Mouse (Mus musculus) liver (tissue): ENCODE data around the gene Ctso.
A peak's percentile ranks its signal among the peaks of the same experiment; 100 is the strongest.

Experiments
- DNase-seq: peaks from one replicate; pipeline ENCODE4 v3.0.0-alpha.2; 2020; ENCODE audit warnings: mixed read lengths

Gene Ctso

GRCm38 (mm10) chr3:81932141-81933101 is at the start of gene Ctso:
TSS of gene Ctso (plus strand) at chr3:81932601.
- peak; percentile 85 for DNase-seq

DNA sequence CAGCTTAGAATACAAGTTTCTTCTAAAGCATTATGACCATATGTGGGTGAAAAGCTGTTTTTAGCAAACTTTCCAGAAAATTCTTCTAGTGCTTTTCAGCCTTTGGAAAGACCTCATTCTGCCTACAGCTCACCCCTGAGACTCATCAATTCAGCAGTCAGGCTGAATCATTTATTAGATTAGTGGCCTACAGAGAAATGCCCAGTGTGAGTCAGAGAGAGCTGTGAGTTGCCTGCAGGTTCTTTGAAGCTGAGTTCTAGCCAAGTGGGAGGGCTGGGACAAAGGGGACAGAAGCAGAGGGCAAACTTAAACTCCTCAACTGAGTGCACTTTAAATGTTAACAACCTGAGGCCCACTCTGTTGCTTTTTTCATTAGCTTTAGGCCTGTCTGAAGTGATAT is 48.5 kb upstream of the Ctso start:
- DNase-seq, result no peak

DNA sequence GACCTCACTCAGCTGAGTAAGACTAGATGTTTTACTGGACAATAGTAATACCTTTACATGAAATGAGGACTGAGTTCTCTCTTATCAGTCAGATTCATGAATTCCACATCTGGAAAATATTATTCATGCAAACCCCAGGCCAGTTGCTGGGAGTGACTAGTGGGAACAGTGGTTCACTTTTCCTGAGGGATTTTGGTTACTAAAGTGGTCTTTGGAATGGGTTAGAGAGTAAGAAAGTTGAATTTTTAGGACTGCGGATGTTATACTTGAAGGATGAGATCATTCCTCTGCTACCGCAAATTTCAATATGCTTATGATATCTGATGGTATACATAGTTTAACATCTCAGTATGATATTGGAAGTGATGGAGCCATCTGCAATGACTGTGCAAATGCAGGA is 46.8 kb upstream of the Ctso start:
- DNase-seq, result no peak

DNA sequence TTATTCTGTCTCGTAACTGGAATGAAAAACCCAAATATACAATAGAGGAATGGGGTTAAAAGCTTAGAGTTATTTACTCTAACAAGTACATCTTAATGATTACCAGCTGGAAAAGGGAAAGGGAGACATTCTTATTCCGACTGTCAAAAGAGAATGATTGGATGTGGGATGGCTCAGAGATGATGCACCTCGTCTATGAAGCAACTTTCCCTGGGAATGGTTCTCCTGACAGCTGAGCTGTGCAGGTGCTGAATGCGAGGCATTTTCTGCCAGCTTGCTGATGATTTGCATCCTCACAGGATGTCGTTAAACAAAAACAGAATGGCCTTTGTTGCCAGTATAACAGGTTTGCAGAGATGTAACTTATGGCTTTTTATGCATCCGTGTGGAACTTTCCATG is 43.3 kb upstream of the Ctso start:
- no peak for DNase-seq

DNA sequence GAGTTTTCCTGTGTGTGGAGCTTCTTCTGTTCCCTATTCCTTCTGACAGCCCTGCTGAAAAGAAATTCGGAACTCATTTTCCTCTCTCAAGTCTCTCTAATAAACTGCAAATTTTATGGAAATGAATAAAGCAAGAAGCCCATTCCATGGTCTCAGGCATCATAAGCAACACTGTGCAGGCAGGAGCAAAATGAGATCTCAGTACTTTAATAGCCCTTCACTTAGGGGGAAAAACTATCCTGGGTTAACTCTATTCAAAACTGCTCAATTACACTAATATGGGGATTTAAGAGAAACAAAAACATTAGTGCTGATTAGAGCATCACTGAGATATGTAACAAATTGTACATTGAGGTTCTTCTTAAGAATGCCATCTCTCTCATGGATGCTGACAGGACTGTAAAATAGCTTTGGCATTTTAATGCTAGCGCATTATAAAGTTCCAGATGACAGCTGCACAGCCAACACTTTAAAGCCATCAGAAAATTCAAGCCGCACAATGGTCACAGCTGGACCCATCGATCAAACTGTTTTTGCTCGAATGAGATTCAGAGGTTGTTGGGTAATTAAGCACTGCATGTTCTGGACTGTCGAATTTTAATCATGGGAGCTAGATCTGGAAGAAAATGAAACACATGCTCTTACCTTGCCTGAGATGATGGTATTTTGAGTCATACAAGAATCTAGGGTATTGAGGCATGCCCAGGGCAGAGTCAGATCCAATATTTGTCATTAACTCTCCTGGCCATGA is 21.9 kb upstream of the Ctso start:
- no peak for DNase-seq

DNA sequence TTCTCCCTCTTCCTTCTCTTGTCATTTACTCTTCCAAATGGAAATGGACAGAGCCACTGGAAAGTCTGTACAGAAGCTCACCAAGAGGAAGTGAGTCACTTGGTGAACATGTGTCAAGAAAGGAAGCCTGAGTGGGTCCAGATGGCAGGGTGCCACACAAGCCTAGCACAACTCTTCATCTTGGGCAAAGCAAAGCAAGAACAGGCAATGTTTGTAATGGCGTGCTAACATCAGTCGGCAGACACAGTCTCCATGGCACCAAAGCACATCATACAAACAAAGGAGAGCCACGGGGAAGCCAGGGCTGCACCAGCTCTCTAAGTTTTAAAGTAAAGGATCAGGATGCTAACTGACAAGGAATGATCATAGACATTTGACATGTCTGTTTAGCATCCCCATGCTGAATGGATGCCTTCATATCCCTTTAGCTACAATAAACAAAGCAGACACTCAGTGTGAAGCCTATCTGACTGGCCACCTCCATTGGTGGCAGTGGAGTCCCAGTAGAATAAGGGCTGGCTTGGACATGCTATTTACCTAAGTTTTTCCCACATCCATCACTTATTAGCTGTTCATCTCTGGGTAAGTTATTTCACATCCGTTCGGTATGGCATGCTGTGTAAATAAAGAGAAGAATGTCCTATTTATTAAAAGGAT is 16.2 kb upstream of the Ctso start:
- no peak for DNase-seq

- no peak for DNase-seq
Observed at GRCm38 (mm10) chr3:81917354-81917935, 15.0 kb upstream of the Ctso start.

DNA sequence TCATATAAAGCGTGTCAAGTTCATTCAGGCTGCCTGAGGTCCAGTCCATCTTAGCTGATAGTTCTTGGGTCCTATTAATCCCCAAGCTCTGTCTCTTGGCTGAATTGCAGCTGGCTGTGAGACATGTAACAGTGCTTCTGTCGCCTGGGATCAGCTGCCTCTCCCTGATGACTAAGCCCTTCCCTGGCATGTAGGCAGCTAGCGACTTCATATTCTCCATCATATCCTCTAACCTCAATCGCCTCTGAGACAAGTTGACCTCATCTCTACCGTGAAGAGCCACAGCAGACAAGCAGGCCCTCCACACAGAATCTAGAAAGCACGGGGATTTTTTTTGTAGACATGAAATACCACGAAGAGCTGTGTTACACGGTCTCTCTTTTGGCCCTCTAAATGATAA is 14.2 kb upstream of the Ctso start:
- DNase-seq, result no peak

GRCm38 (mm10) chr3:81919681-81920080 is 12.7 kb upstream of the Ctso start:
- DNase-seq, result no peak

- no peak for DNase-seq
Observed at GRCm38 (mm10) chr3:81922910-81923309, 9.5 kb upstream of the Ctso start.

GRCm38 (mm10) chr3:81924931-81925330 is 7.5 kb upstream of the Ctso start:
- no peak for DNase-seq

DNA sequence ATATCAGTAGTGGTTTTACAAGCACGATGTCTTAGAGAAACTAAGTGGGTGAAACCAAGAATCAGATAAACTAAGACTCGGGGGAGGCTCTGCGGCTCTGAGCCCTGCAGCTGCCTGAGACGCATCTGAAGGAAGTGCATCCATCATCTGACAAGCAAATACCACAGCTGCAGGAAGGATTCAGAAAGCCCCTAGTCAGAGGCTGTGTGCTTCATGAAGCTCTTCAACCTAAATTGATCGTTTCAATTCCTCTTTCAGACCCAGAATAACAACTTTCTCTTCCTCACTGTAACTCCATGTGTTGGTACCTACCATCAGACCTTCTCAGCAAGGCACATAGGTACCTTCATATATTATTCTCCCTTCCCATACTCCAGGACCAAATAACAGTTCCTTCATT is 6.5 kb upstream of the Ctso start:
- no peak for DNase-seq

DNA sequence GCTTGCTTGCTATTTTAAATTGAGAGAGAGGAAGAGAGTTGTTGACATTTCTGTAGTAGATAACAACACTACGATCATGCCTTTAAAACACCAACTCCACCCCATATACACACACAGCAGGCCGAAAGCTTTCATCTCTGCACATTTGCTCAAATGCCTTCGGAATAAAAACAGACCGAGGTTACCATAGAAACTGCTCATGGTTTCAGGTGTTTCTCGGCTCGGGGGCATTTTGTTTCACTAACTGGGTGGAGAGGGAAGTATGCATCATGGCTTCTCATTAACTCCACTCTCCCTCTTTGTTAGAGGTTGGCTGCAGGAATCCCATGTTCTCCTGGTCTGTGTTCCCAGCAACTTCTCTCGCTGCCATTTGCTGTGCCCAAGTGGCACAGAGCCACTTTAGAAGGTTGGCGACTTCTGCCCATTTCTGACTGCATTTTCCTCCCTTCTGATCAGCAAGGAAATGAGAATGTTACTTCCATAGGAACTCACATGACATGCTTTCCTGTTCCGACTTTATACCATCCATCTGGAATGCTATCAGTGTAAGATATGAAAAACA is 5.6 kb upstream of the Ctso start:
- DNase-seq, result no peak

DNA sequence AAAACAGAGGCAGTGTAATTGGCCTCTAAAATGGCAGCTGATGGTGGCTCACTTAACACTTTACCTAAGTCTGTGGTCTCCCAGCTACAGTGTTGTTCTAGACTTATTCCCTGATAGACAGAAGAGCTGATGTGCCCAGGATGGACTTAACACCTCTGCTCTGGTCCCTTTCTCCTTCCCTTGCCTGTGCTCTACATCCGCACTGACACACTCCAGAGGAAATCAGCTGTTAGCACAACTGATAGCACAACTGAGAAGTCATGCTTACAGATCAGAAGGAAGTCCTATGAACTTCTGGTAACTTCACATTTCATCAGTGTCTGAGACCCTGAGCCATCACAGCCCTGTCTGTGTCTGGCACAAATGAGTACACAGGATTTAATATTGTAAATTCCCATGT is 3.3 kb upstream of the Ctso start:
- DNase-seq, result no peak

- no peak for DNase-seq
Observed at GRCm38 (mm10) chr3:81931695-81932094, 706 bp upstream of the Ctso start.

DNA sequence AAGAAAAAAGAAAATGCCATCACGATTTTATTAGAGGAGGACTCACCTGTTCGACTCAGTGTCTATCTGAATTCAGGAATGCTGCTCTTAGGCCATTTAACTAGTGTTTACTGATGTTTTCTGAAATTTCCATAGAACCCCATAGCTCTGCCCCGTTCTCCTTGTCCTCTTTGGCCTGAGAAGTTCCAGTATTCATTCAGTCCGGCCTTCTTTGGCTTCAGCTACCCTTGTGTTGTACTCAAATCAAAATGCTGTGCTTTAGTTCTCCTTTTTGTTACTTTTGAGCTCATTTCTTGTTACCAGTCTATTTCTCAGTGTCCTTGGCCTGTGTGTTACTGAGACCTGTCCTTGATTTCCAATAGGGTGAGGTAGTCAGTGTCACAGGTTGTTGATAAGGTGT is 947 bp downstream of the Ctso start:
- no peak for DNase-seq

DNA sequence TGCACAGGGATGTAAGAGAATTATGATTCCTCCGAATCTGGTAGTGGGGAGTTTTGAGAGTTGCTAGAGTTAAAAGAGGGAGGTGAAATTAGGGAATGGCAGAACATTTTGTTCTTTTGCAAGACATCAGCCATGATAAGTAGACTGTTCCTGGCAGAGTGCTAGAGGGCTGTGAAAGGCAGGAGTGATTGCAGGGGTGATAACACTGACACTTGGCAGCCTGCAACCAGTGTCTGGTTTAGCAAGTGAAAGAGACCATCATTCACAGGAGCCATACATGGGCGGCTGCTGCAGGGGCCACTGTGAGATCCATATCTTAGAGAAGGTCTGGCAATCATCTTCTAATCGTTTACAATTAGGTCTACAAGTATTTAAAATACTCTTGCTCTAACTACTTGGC is 6.5 kb downstream of the Ctso start:
- no peak for DNase-seq

- DNase-seq, result no peak
Observed at GRCm38 (mm10) chr3:81942341-81942740, 9.9 kb downstream of the Ctso start.

DNA sequence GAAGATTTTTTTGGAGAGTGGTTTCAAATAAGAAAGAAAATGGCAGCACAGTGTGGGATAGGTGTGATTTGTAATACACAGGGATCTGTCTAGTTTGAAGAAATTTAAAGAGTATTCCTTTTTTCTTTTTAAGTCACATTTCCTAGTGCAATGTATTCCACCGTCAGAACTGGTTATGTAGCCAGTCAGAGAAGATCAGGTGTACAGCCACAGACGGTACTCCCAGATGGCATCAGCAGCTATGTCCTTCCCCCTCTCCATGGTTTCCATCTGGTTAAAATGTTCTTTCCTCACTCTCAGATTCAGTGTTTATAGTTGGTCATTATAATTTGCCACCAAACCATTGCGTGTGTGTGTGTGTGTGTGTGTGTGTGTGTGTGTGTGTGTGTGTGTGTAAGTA is 10.7 kb downstream of the Ctso start:
- DNase-seq, result no peak

GRCm38 (mm10) chr3:81944851-81945393 is 12.5 kb downstream of the Ctso start:
- DNase-seq, result no peak

- no peak for DNase-seq
Observed at GRCm38 (mm10) chr3:81949048-81949447, 16.6 kb downstream of the Ctso start.

DNA sequence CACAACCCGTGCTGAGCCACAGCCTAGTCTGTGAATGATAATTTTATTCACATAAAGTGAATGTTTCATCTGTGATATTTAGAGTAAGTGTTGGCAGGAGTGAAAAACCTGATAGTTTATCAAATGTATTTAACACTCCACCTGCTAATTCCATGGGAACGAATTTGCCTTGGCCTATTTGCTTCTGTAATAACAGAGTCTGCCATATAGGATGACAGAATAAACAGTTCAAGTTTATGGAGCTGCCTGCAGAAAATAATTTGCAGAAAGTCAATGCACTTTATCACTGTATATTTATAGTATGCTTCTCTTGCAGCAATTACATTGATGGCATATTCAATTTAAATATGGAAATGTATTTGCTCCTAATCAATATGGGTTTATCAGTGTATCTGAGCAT is 19.4 kb downstream of the Ctso start:
- no peak for DNase-seq

- DNase-seq, result no peak
Observed at GRCm38 (mm10) chr3:81957484-81957883, 25.1 kb downstream of the Ctso start.
